Mouse (Mus musculus): ENCODE data around the gene Ttll4. TPM values are rescaled to one million over a fixed set of nuclear protein-coding genes. Genes with fewer than 3 reads are reported as not detected.

The Ttll4 gene
- 10 to 100 TPM; 13.5 to 18.1 TPM for total RNA-seq (2023)

GRCm38 (mm10) chr1:74661448-74662195 lies at the start of gene Ttll4:
Gene Ttll4 (plus strand): TSS chr1:74661745.

GRCm38 (mm10) chr1:74713099-74713858 lies 51.7 kb downstream of the Ttll4 start, which contains the start of gene Cyp27a1:
Gene Cyp27a1 (plus strand): TSS chr1:74713574.

DNA sequence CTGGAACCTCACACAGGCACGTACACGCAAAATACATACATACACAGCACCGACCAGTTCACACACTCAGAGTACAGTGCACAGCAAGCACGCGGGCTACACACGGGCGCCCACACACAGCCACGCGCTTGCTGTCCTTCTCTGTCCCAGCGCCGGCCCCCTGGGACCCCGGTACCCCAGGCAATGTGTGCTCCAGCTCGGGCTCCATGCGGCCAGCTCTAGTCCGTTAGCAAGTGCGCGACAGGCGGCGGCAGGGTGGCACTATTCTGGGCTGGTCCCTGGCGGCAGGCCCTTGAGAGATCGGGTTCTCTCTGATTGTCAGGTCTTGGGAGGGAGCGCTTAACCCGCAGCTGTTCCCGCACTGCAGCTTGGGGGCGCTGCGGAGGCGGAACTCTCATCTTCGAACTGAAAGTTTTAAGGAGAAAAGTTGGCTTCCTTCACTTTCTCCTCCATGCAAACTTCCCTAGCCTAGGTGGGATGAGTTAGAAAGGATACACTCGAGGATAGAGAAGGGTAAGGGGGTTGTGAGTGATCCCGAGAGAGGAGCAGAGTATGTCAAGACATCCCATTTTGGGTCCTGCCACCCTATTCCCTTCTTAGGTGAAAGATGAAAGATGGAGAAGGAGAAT lies 87.2 kb downstream of the Ttll4 start, which contains the start of gene Prkag3:
TSS of gene Prkag3 (minus strand) at position 579 of the 629 bp plus-strand sequence.

Other genes with a start within 250 kb of the Ttll4 start
- gene Cnot9, start 155.7 kb upstream of the Ttll4 start, total RNA-seq (2023): 10 to 100 TPM; 24.9 to 25.0 TPM
- not detected for gene Plcd4, start 118.9 kb upstream of the Ttll4 start, total RNA-seq (2023)
- 10 to 100 TPM; 15.6 to 15.7 TPM for gene Usp37, start 117.5 kb upstream of the Ttll4 start, total RNA-seq (2023)
- gene Zfp142, start 73.5 kb upstream of the Ttll4 start, total RNA-seq (2023): 10 to 100 TPM; 20.8 to 21.7 TPM
- gene Bcs1l, start 73.5 kb upstream of the Ttll4 start, total RNA-seq (2023): 1 to 10 TPM; 7.8 to 8.1 TPM
- gene Rnf25, start 60.3 kb upstream of the Ttll4 start, total RNA-seq (2023): 10 to 100 TPM; 47.7 to 49.1 TPM
- 1 to 10 TPM in 1 of 2 experiments, under 1 TPM in 1; 0.68 to 1.8 TPM for gene Stk36, start 60.3 kb upstream of the Ttll4 start, total RNA-seq (2023)
- 10 to 100 TPM; 29.6 to 41.2 TPM for gene Cyp27a1, start 51.8 kb downstream of the Ttll4 start, total RNA-seq (2023)
- not detected for gene Prkag3, start 87.5 kb downstream of the Ttll4 start, total RNA-seq (2023)
- gene Wnt6, start 110.1 kb downstream of the Ttll4 start, total RNA-seq (2023): 1 to 10 TPM; 1.5 to 1.8 TPM
- not detected for gene Wnt10a, start 129.8 kb downstream of the Ttll4 start, total RNA-seq (2023)
- gene Cdk5r2, start 193.2 kb downstream of the Ttll4 start, total RNA-seq (2023): not detected
- not detected for gene Fev, start 223.7 kb downstream of the Ttll4 start, total RNA-seq (2023)
- gene Cryba2, start 231.4 kb downstream of the Ttll4 start, total RNA-seq (2023): not detected

Measured in neutrophil, adult 59 days (primary cell).